Mouse (Mus musculus): ENCODE measurements around the gene Crhr2. TPM values are rescaled to one million over a fixed set of nuclear protein-coding genes. Genes with fewer than 3 reads are reported as not detected.

Crhr2 gene
- polyA plus RNA-seq, 1 experiment from 2014 or later, result 0.52 TPM

Other genes starting within 250 kb of the Crhr2 start
- 2.5 and 3.6 TPM in 2 replicates for gene Nod1, start 160.4 kb downstream of the Crhr2 start, polyA plus RNA-seq (2016; fragmentation: Nextera tagmentation; extraction: Ambion mirVana)
- gene Ggct, start 140.1 kb downstream of the Crhr2 start, polyA plus RNA-seq (2016; fragmentation: Nextera tagmentation; extraction: Ambion mirVana), result 10.8 and 11.5 TPM in 2 replicates
- gene Gars, start 95.0 kb downstream of the Crhr2 start, polyA plus RNA-seq (2016; fragmentation: Nextera tagmentation; extraction: Ambion mirVana), result 198 and 207 TPM in 2 replicates
- not detected in 2 replicates for gene Inmt, start 42.0 kb upstream of the Crhr2 start, polyA plus RNA-seq (2016; fragmentation: Nextera tagmentation; extraction: Ambion mirVana)
- gene Mindy4, start 70.4 kb upstream of the Crhr2 start, polyA plus RNA-seq (2016; fragmentation: Nextera tagmentation; extraction: Ambion mirVana), result 17.6 and 18.1 TPM in 2 replicates
- gene Aqp1, start 203.4 kb upstream of the Crhr2 start, polyA plus RNA-seq (2016; fragmentation: Nextera tagmentation; extraction: Ambion mirVana), result 5.0 and 7.9 TPM in 2 replicates
- not detected in 2 replicates for gene Ghrhr, start 243.3 kb upstream of the Crhr2 start, polyA plus RNA-seq (2016; fragmentation: Nextera tagmentation; extraction: Ambion mirVana)